Mouse (Mus musculus): ENCODE measurements around the gene Plekhh1. TPM values are rescaled to one million over a fixed set of nuclear protein-coding genes. Genes with fewer than 3 reads are reported as not detected.

Gene Plekhh1
- total and polyA plus RNA-seq, 3 experiments: 0.35 to 2.3 TPM; not detected in 1

GRCm38 (mm10) chr12:78987581-78988081 is 41.3 kb upstream of the Plekhh1 start:
- H3K27ac ChIP-seq (ENCODE audit: control insufficient read depth, low read depth, low read length): no peak overlapping the region
- no peak for TF ChIP-seq ZNF384 (IDR thresholded peaks at IDR 0.05; ENCODE audit: low read depth, low read length)
- no peak for TF ChIP-seq ZMIZ1 (IDR thresholded peaks at IDR 0.05; ENCODE audit: low read depth, low read length)
- no peak for TF ChIP-seq KAT2A (conservative IDR thresholded peaks at IDR 0.05; ENCODE audit: low read depth, low read length)
- TF ChIP-seq USF2 (IDR thresholded peaks at IDR 0.05; ENCODE audit: borderline replicate concordance in 1 of 2, insufficient read depth in 1 of 2, low read depth in 1 of 2, low read length in 2 of 2): no peak
- no peak for TF ChIP-seq SMC3 (IDR thresholded peaks at IDR 0.05; ENCODE audit: low read depth, low read length)
- no peak for TF ChIP-seq MAZ (IDR thresholded peaks at IDR 0.05; ENCODE audit: low read depth, low read length)
- no peak for TF ChIP-seq RAD21 (IDR thresholded peaks at IDR 0.05; ENCODE audit: low read depth, low read length)
- TF ChIP-seq TAL1 (IDR thresholded peaks at IDR 0.05; ENCODE audit: low read length): no peak
- peaks cover 0 to 8% of the 10 kb centered on the region in 2 experiments; a peak in 2 of 4 replicates for H3K36me3 ChIP-seq (ENCODE audit: control insufficient read depth in 1 of 2, insufficient read depth in 2 of 2, low read length in 2 of 2)

GRCm38 (mm10) chr12:78996271-78996670 is 32.7 kb upstream of the Plekhh1 start:
- no peaks in the 10 kb centered on the region; a peak in 1 of 4 replicates for H3K4me1 ChIP-seq (ENCODE audit: control insufficient read depth in 1 of 2, insufficient read depth in 2 of 2, low read length in 2 of 2)
- no peak overlapping the region for H3K4me3 ChIP-seq (ENCODE audit: control insufficient read depth in 1 of 2, insufficient read depth in 1 of 2, low read depth in 2 of 2, low read length in 2 of 2)
- H3K27ac ChIP-seq (ENCODE audit: control insufficient read depth, low read depth, low read length): no peak overlapping the region
- no peaks in the 10 kb centered on the region for H3K79me2 ChIP-seq (ENCODE audit: control insufficient read depth, insufficient read depth, low read length, poor library complexity)
- H3K27me3 ChIP-seq (ENCODE audit: control insufficient read depth in 1 of 2, insufficient read depth in 2 of 2, low read length in 2 of 2): no peaks in the 10 kb centered on the region
- TF ChIP-seq ZMIZ1 (IDR thresholded peaks at IDR 0.05; ENCODE audit: low read depth, low read length) (no peak), POLR2AphosphoS5 (IDR thresholded peaks at IDR 0.05; ENCODE audit: borderline replicate concordance, low read depth, low read length) (no peak), CTCF (IDR thresholded peaks at IDR 0.05 in 2 of 3, conservative IDR thresholded peaks at IDR 0.05 in 1 of 3; ENCODE audit: control insufficient read depth in 1 of 3, insufficient read depth in 1 of 3, low read depth in 2 of 3, low read length in 3 of 3, poor library complexity in 1 of 3, severe bottlenecking in 1 of 3) (no peak), ZNF384 (IDR thresholded peaks at IDR 0.05; ENCODE audit: low read depth, low read length) (no peak), EP300 (IDR thresholded peaks at IDR 0.05; ENCODE audit: low read depth in 1 of 2, low read length in 2 of 2) (no peak), MXI1 (IDR thresholded peaks at IDR 0.05; ENCODE audit: low read depth, low read length) (no peak), POLR2AphosphoS2 (IDR thresholded peaks at IDR 0.05; ENCODE audit: low read length) (no peak), NELFE (IDR thresholded peaks at IDR 0.05; ENCODE audit: low read depth, low read length) (no peak), MAZ (IDR thresholded peaks at IDR 0.05; ENCODE audit: low read depth, low read length) (no peak)
- H3K9ac ChIP-seq (ENCODE audit: control insufficient read depth, low read depth, low read length, poor library complexity, severe bottlenecking): no peak overlapping the region
- DNase-seq (ENCODE audit: low read depth, low spot score): no peak
- H3K9me3 ChIP-seq (replicated peaks; ENCODE audit: insufficient read depth, low read length): no peaks in the 10 kb centered on the region
- no peaks in the 10 kb centered on the region for H3K36me3 ChIP-seq (ENCODE audit: control insufficient read depth in 1 of 2, insufficient read depth in 2 of 2, low read length in 2 of 2)

More at GRCm38 (mm10) chr12:78987581-78988081, 41.3 kb upstream of the Plekhh1 start:
- DNase-seq (ENCODE audit: low read depth, low spot score): no peak
- no peaks in the 10 kb centered on the region for H3K9me3 ChIP-seq (replicated peaks; ENCODE audit: insufficient read depth, low read length)
- H3K9ac ChIP-seq (ENCODE audit: control insufficient read depth, low read depth, low read length, poor library complexity, severe bottlenecking): no peak overlapping the region
- peaks cover under 1 to 15% of the 10 kb centered on the region in 2 experiments; a peak in 3 of 4 replicates for H3K4me1 ChIP-seq (ENCODE audit: control insufficient read depth in 1 of 2, insufficient read depth in 2 of 2, low read length in 2 of 2)
- H3K79me2 ChIP-seq (ENCODE audit: control insufficient read depth, insufficient read depth, low read length, poor library complexity): no peaks in the 10 kb centered on the region
- H3K4me3 ChIP-seq (ENCODE audit: control insufficient read depth in 1 of 2, insufficient read depth in 1 of 2, low read depth in 2 of 2, low read length in 2 of 2): no peak overlapping the region
- H3K27me3 ChIP-seq (ENCODE audit: control insufficient read depth in 1 of 2, insufficient read depth in 2 of 2, low read length in 2 of 2): no peaks in the 10 kb centered on the region

All from MEL (cell line).